Mouse (Mus musculus) hindbrain, embryonic 15.5 days (tissue): ENCODE measurements around the gene Pcmt1. TPM values are rescaled to one million over a fixed set of nuclear protein-coding genes. Genes with fewer than 3 reads are reported as not detected.

Source experiments
- ATAC-seq: fragments of 200-750 bp; cut with Nextera tagmentation; 2 replicates; pipeline ENCODE4 v1.8.0; 2017; ENCODE audit warnings: low read depth, moderate number of reproducible peaks, moderate TSS enrichment; ENCODE audit not compliant: low FRiP score
- H3K27ac ChIP-seq: fragments of 300-500 bp; sonication (generic); replicated peaks from 2 replicates; pipeline ENCODE4 v1.5.1; 2015; ENCODE audit warnings: mild to moderate bottlenecking, inconsistent platforms
- H3K27me3 ChIP-seq: fragments of 300-500 bp; sonication (generic); 2 replicates; pipeline ENCODE4 v1.6.1; 2015; ENCODE audit warnings: control low read depth, inconsistent platforms
- H3K36me3 ChIP-seq: fragments of 300-500 bp; sonication (generic); 2 replicates; pipeline ENCODE4 v1.6.1; 2015; ENCODE audit warnings: control low read depth, inconsistent platforms
- H3K4me1 ChIP-seq: fragments of 300-500 bp; sonication (generic); replicated peaks from 2 replicates; pipeline ENCODE4 v1.6.1; 2015; ENCODE audit warnings: control low read depth, inconsistent platforms
- H3K4me2 ChIP-seq: fragments of 300-500 bp; sonication (generic); 2 replicates; pipeline ENCODE4 v1.6.1; 2015; ENCODE audit warnings: moderate library complexity, mild to moderate bottlenecking, inconsistent platforms
- H3K4me3 ChIP-seq: fragments of 300-500 bp; sonication (generic); 2 replicates; pipeline ENCODE4 v1.5.1; 2015; ENCODE audit warnings: mild to moderate bottlenecking, inconsistent platforms
- H3K9ac ChIP-seq: fragments of 300-500 bp; sonication (generic); 2 replicates; pipeline ENCODE4 v1.6.1; 2015; ENCODE audit warnings: inconsistent platforms
- H3K9me3 ChIP-seq: fragments of 300-500 bp; sonication (generic); 2 replicates; pipeline ENCODE4 v1.6.1; 2016; ENCODE audit warnings: control low read depth, inconsistent platforms
- WGBS: fragments of 180-500 bp; shearing (Covaris S2); methylation state at CpG from one replicate; pipeline ENCODE4 v1.1.7; 2015; 5-methylcytosine and 5-hydroxymethylcytosine counted together
- polyA plus RNA-seq: library from polyadenylated mRNA; unstranded; fragments of >200 nt; fragmentation: Nextera tagmentation; extraction: Ambion mirVana; gene quantifications from 2 replicates; pipeline ENCODE4 v1.2.1, GENCODE M21; 2015

Pcmt1 gene
- polyA plus RNA-seq, 1 experiment from 2014 or later: 172 TPM

- Histone ChIP-seq H3K27ac (no peak overlapping the region), H3K36me3 (peaks cover 20% of the 10 kb centered on the region), H3K9ac (no peak overlapping the region), H3K4me1 (no peaks in the 10 kb centered on the region), H3K4me3 (no peak overlapping the region), H3K4me2 (no peak overlapping the region), H3K9me3 (no peaks in the 10 kb centered on the region), H3K27me3 (no peaks in the 10 kb centered on the region)
- WGBS: 96% methylated on average over 17 of the region's 17 CpGs
- no peak for ATAC-seq
Observed at GRCm38 (mm10) chr10:7608611-7609010, 72.3 kb downstream of the Pcmt1 start.

- ATAC-seq: no peak
- Histone ChIP-seq H3K4me1 (no peaks in the 10 kb centered on the region), H3K9me3 (no peaks in the 10 kb centered on the region), H3K4me2 (no peak overlapping the region), H3K4me3 (no peak overlapping the region), H3K9ac (no peak overlapping the region), H3K27me3 (no peaks in the 10 kb centered on the region), H3K36me3 (peaks cover 18% of the 10 kb centered on the region), H3K27ac (no peak overlapping the region)
- 85% methylated on average over 2 of the region's 2 CpGs for WGBS
Observed at GRCm38 (mm10) chr10:7606437-7606836, 74.5 kb downstream of the Pcmt1 start.

- Histone ChIP-seq H3K36me3 (peaks cover 9% of the 10 kb centered on the region; the same call in 1 of the 2 replicates), H3K4me3 (no peak overlapping the region), H3K4me1 (no peaks in the 10 kb centered on the region), H3K27ac (no peak overlapping the region), H3K4me2 (no peak overlapping the region), H3K9me3 (no peaks in the 10 kb centered on the region), H3K9ac (no peak overlapping the region), H3K27me3 (no peaks in the 10 kb centered on the region)
- ATAC-seq: peak; percentile 61; the same call in 1 of the 2 replicates
- WGBS: 74% methylated on average over 2 of the region's 2 CpGs
Observed at GRCm38 (mm10) chr10:7605168-7605567, 75.8 kb downstream of the Pcmt1 start.

GRCm38 (mm10) chr10:7600647-7601046, 80.3 kb downstream of the Pcmt1 start:
- Histone ChIP-seq H3K9me3 (no peaks in the 10 kb centered on the region), H3K9ac (no peak overlapping the region), H3K36me3 (no peaks in the 10 kb centered on the region), H3K4me3 (no peak overlapping the region), H3K27me3 (no peaks in the 10 kb centered on the region), H3K4me1 (no peaks in the 10 kb centered on the region), H3K27ac (no peak overlapping the region), H3K4me2 (no peak overlapping the region)
- ATAC-seq: no peak
- 16% methylated on average over 6 of the region's 6 CpGs for WGBS

- Histone ChIP-seq H3K36me3 (no peaks in the 10 kb centered on the region), H3K27me3 (no peaks in the 10 kb centered on the region), H3K4me2 (no peak overlapping the region), H3K4me3 (no peak overlapping the region), H3K9ac (no peak overlapping the region), H3K9me3 (no peaks in the 10 kb centered on the region), H3K27ac (no peak overlapping the region), H3K4me1 (no peaks in the 10 kb centered on the region; the same call in 1 of the 2 replicates)
- ATAC-seq: no peak
- WGBS: 88% methylated on average over 7 of the region's 7 CpGs
Observed at GRCm38 (mm10) chr10:7598177-7598576, 82.8 kb downstream of the Pcmt1 start.

GRCm38 (mm10) chr10:7596251-7596650, 84.7 kb downstream of the Pcmt1 start:
- no peak overlapping the region for H3K9ac ChIP-seq
- H3K9me3 ChIP-seq: no peaks in the 10 kb centered on the region
- 70% methylated on average over 1 of the region's 1 CpGs for WGBS
- H3K4me2 ChIP-seq: no peak overlapping the region
- no peak for ATAC-seq
- no peak overlapping the region for H3K4me3 ChIP-seq
- H3K4me1 ChIP-seq: peaks cover 13% of the 10 kb centered on the region
- no peak overlapping the region for H3K27ac ChIP-seq
- no peaks in the 10 kb centered on the region for H3K36me3 ChIP-seq
- no peaks in the 10 kb centered on the region for H3K27me3 ChIP-seq

- Histone ChIP-seq H3K36me3 (no peaks in the 10 kb centered on the region), H3K4me3 (no peak overlapping the region), H3K4me2 (no peak overlapping the region), H3K9me3 (no peaks in the 10 kb centered on the region), H3K27ac (no peak overlapping the region), H3K27me3 (no peaks in the 10 kb centered on the region), H3K9ac (no peak overlapping the region), H3K4me1 (peaks cover 23% of the 10 kb centered on the region)
- no peak for ATAC-seq
- 44% methylated on average over 7 of the region's 7 CpGs for WGBS
Observed at GRCm38 (mm10) chr10:7594797-7595196, 86.1 kb downstream of the Pcmt1 start.

- no peaks in the 10 kb centered on the region for H3K36me3 ChIP-seq
- H3K9ac ChIP-seq: peak overlapping the region; percentile 75
- no peaks in the 10 kb centered on the region for H3K27me3 ChIP-seq
- H3K4me3 ChIP-seq: peak overlapping the region; percentile 81
- ATAC-seq: no peak
- H3K27ac ChIP-seq: no peak overlapping the region
- WGBS: 4% methylated on average over 8 of the region's 8 CpGs
- no peaks in the 10 kb centered on the region for H3K9me3 ChIP-seq
- H3K4me2 ChIP-seq: peak overlapping the region; percentile 86
- peaks cover 28% of the 10 kb centered on the region for H3K4me1 ChIP-seq
Observed at GRCm38 (mm10) chr10:7590792-7591191, 90.1 kb downstream of the Pcmt1 start.

- peaks cover 28% of the 10 kb centered on the region for H3K4me1 ChIP-seq
- ATAC-seq: no peak; the same call in 1 of the 2 replicates
- H3K4me3 ChIP-seq: peak overlapping the region; percentile 81
- H3K36me3 ChIP-seq: no peaks in the 10 kb centered on the region
- H3K27me3 ChIP-seq: no peaks in the 10 kb centered on the region
- H3K27ac ChIP-seq: peak overlapping the region; percentile 89
- peak overlapping the region; percentile 86 for H3K4me2 ChIP-seq
- H3K9me3 ChIP-seq: no peaks in the 10 kb centered on the region
- under 1% methylated on average over 54 of the region's 54 CpGs for WGBS
- peak overlapping the region; percentile 75 for H3K9ac ChIP-seq
Observed at GRCm38 (mm10) chr10:7590234-7590689, 90.7 kb downstream of the Pcmt1 start.

GRCm38 (mm10) chr10:7589592-7590233, 91.2 kb downstream of the Pcmt1 start, which contains the start of gene Lrp11:
Gene Lrp11 (plus strand): TSS chr10:7589800.
- under 1% methylated on average over 71 of the region's 76 CpGs for WGBS
- Histone ChIP-seq H3K36me3 (no peaks in the 10 kb centered on the region), H3K27me3 (no peaks in the 10 kb centered on the region), H3K9ac (peak within 1 kb of the TSS; percentile 75), H3K4me2 (peak within 1 kb of the TSS; percentile 86), H3K27ac (peak within 1 kb of the TSS; percentile 89), H3K9me3 (no peaks in the 10 kb centered on the region), H3K4me1 (peaks cover 28% of the 10 kb centered on the region), H3K4me3 (peak within 1 kb of the TSS; percentile 81)
- peak; percentile 96 for ATAC-seq

GRCm38 (mm10) chr10:7586771-7587170, 94.2 kb downstream of the Pcmt1 start:
- no peak for ATAC-seq
- H3K36me3 ChIP-seq: no peaks in the 10 kb centered on the region
- H3K27ac ChIP-seq: no peak overlapping the region
- H3K9ac ChIP-seq: no peak overlapping the region
- H3K27me3 ChIP-seq: no peaks in the 10 kb centered on the region
- H3K9me3 ChIP-seq: no peaks in the 10 kb centered on the region
- H3K4me3 ChIP-seq: no peak overlapping the region
- no peak overlapping the region for H3K4me2 ChIP-seq
- 78% methylated on average over 2 of the region's 2 CpGs for WGBS
- H3K4me1 ChIP-seq: peaks cover 22% of the 10 kb centered on the region

GRCm38 (mm10) chr10:7582891-7583557, 97.9 kb downstream of the Pcmt1 start:
- no peak for ATAC-seq

More at GRCm38 (mm10) chr10:7582891-7583557, 97.9 kb downstream of the Pcmt1 start:
- no peak overlapping the region for H3K4me3 ChIP-seq
- H3K36me3 ChIP-seq: no peaks in the 10 kb centered on the region
- no peaks in the 10 kb centered on the region for H3K9me3 ChIP-seq
- H3K9ac ChIP-seq: no peak overlapping the region
- H3K27me3 ChIP-seq: no peaks in the 10 kb centered on the region
- peaks cover 3% of the 10 kb centered on the region; the same call in 1 of the 2 replicates for H3K4me1 ChIP-seq
- H3K4me2 ChIP-seq: no peak overlapping the region
- H3K27ac ChIP-seq: no peak overlapping the region
- WGBS: 52% methylated on average over 7 of the region's 7 CpGs
